Mouse (Mus musculus) spleen, postnatal 14 days (tissue): ENCODE measurements around the gene Lhx1.

Experiments
- DNase-seq, 2 experiments: peaks; one replicate each; pipeline ENCODE4 v3.0.0; 2021 to 2022; ENCODE audit warnings: low spot score in 2 of 2

Gene Lhx1

DNA sequence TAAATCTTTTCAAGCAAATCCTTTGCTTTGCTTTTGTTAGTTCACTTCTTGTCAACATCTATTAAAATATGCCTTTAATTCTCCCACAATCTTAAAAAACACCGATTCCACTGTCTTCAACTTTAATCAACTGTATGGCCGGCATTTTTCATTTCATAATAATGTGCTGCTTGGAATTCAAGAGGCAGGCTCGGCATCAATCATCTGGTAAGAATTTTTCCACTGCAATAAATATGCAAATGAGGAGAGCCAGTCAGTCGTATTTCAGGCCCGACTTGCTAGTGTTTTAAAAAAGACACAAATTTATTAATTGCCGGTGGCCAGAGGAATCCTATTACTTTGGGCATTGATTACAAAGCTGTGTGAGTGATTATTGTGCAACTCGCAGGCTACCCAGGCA, 43.7 kb downstream of the Lhx1 start:
- no peak for DNase-seq

- no peak for DNase-seq
Observed at GRCm38 (mm10) chr11:84480451-84480850, 44.9 kb downstream of the Lhx1 start.

GRCm38 (mm10) chr11:84476641-84477040, 48.7 kb downstream of the Lhx1 start:
- DNase-seq: no peak

GRCm38 (mm10) chr11:84475991-84476390, 49.3 kb downstream of the Lhx1 start:
- no peak for DNase-seq

DNA sequence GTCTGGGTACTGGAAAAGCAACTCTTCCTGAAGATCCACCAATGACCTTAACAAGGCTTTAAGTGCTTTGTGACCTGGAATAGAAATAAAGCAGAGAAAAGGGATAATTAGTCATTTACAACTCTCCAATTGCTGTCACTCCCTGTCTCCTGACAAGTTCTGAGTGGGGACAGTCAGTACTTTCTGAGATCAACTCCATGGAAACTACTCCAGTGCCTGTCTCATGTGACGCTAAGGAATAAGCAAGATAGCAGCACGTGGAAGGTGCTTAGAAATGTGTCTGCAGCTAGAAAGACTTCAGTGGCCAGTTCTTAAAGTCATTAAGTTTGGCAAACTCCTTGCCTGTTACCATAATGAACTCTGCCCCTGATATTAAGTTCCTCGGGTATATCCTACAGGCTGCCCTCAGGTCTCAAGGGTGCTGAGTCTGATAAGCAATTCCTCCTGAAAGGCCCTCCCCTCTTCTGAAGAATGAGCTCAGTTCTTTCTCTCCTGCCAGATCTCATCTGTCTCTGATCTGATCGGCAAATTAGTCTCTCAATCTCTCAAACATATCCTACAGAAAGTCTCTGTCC, 52.2 kb downstream of the Lhx1 start:
- no peak for DNase-seq
